Mouse (Mus musculus) hindbrain, embryonic 15.5 days (tissue): ENCODE data around the gene Myl9. TPM values are rescaled to one million over a fixed set of nuclear protein-coding genes. Genes with fewer than 3 reads are reported as not detected.

Experiments
- ATAC-seq: fragments of 200-750 bp; cut with Nextera tagmentation; 2 replicates; pipeline ENCODE4 v1.8.0; 2017; ENCODE audit warnings: low read depth, moderate number of reproducible peaks, moderate TSS enrichment; ENCODE audit not compliant: low FRiP score
- H3K27ac ChIP-seq: fragments of 300-500 bp; sonication (generic); replicated peaks from 2 replicates; pipeline ENCODE4 v1.5.1; 2015; ENCODE audit warnings: mild to moderate bottlenecking, inconsistent platforms
- H3K27me3 ChIP-seq: fragments of 300-500 bp; sonication (generic); 2 replicates; pipeline ENCODE4 v1.6.1; 2015; ENCODE audit warnings: control low read depth, inconsistent platforms
- H3K36me3 ChIP-seq: fragments of 300-500 bp; sonication (generic); 2 replicates; pipeline ENCODE4 v1.6.1; 2015; ENCODE audit warnings: control low read depth, inconsistent platforms
- H3K4me1 ChIP-seq: fragments of 300-500 bp; sonication (generic); replicated peaks from 2 replicates; pipeline ENCODE4 v1.6.1; 2015; ENCODE audit warnings: control low read depth, inconsistent platforms
- H3K4me2 ChIP-seq: fragments of 300-500 bp; sonication (generic); 2 replicates; pipeline ENCODE4 v1.6.1; 2015; ENCODE audit warnings: moderate library complexity, mild to moderate bottlenecking, inconsistent platforms
- H3K4me3 ChIP-seq: fragments of 300-500 bp; sonication (generic); 2 replicates; pipeline ENCODE4 v1.5.1; 2015; ENCODE audit warnings: mild to moderate bottlenecking, inconsistent platforms
- H3K9ac ChIP-seq: fragments of 300-500 bp; sonication (generic); 2 replicates; pipeline ENCODE4 v1.6.1; 2015; ENCODE audit warnings: inconsistent platforms
- H3K9me3 ChIP-seq: fragments of 300-500 bp; sonication (generic); 2 replicates; pipeline ENCODE4 v1.6.1; 2016; ENCODE audit warnings: control low read depth, inconsistent platforms
- WGBS: fragments of 180-500 bp; shearing (Covaris S2); methylation state at CpG from one replicate; pipeline ENCODE4 v1.1.7; 2015; 5-methylcytosine and 5-hydroxymethylcytosine counted together
- polyA plus RNA-seq: library from polyadenylated mRNA; unstranded; fragments of >200 nt; fragmentation: Nextera tagmentation; extraction: Ambion mirVana; gene quantifications from 2 replicates; pipeline ENCODE4 v1.2.1, GENCODE M21; 2015

Gene Myl9
- polyA plus RNA-seq, 1 experiment from 2014 or later = 42.4 TPM

GRCm38 (mm10) chr2:156741998-156742397 is 33.2 kb upstream of the Myl9 start:
- no peak for ATAC-seq
- H3K36me3 ChIP-seq = peaks cover 13% of the 10 kb centered on the region
- WGBS = 57% methylated on average over 4 of the region's 4 CpGs
- no peaks in the 10 kb centered on the region for H3K9me3 ChIP-seq
- no peak overlapping the region for H3K9ac ChIP-seq
- H3K4me2 ChIP-seq = no peak overlapping the region
- H3K4me3 ChIP-seq = no peak overlapping the region
- H3K27ac ChIP-seq = no peak overlapping the region
- H3K27me3 ChIP-seq = no peaks in the 10 kb centered on the region
- H3K4me1 ChIP-seq = peaks cover 32% of the 10 kb centered on the region

GRCm38 (mm10) chr2:156743248-156743647 is 32.0 kb upstream of the Myl9 start:
- WGBS = 74% methylated on average over 3 of the region's 3 CpGs
- Histone ChIP-seq H3K27ac (no peak overlapping the region), H3K4me2 (no peak overlapping the region), H3K4me3 (no peak overlapping the region), H3K36me3 (peaks cover 24% of the 10 kb centered on the region), H3K9me3 (no peaks in the 10 kb centered on the region), H3K27me3 (no peaks in the 10 kb centered on the region), H3K4me1 (peaks cover 23% of the 10 kb centered on the region), H3K9ac (no peak overlapping the region)
- ATAC-seq = no peak

GRCm38 (mm10) chr2:156744414-156744813 is 30.8 kb upstream of the Myl9 start:
- H3K9ac ChIP-seq = no peak overlapping the region
- no peak for ATAC-seq
- WGBS = 68% methylated on average over 5 of the region's 5 CpGs
- H3K27ac ChIP-seq = no peak overlapping the region
- peaks cover 23% of the 10 kb centered on the region for H3K4me1 ChIP-seq
- no peak overlapping the region for H3K4me2 ChIP-seq
- H3K27me3 ChIP-seq = no peaks in the 10 kb centered on the region
- H3K9me3 ChIP-seq = no peaks in the 10 kb centered on the region
- peaks cover 30% of the 10 kb centered on the region for H3K36me3 ChIP-seq
- H3K4me3 ChIP-seq = no peak overlapping the region

GRCm38 (mm10) chr2:156747315-156747714 is 27.9 kb upstream of the Myl9 start:
- Histone ChIP-seq H3K9ac (no peak overlapping the region), H3K27me3 (no peaks in the 10 kb centered on the region), H3K36me3 (peaks cover 55% of the 10 kb centered on the region), H3K4me2 (no peak overlapping the region), H3K9me3 (no peaks in the 10 kb centered on the region), H3K4me1 (peaks cover 14% of the 10 kb centered on the region; the same call in 1 of the 2 replicates), H3K27ac (no peak overlapping the region), H3K4me3 (no peak overlapping the region)
- 93% methylated on average over 3 of the region's 3 CpGs for WGBS
- no peak for ATAC-seq

GRCm38 (mm10) chr2:156749687-156750086 is 25.5 kb upstream of the Myl9 start:
- ATAC-seq = no peak
- H3K27me3 ChIP-seq = no peaks in the 10 kb centered on the region
- no peak overlapping the region for H3K4me3 ChIP-seq
- peaks cover 74% of the 10 kb centered on the region for H3K36me3 ChIP-seq
- H3K4me2 ChIP-seq = no peak overlapping the region
- no peaks in the 10 kb centered on the region for H3K9me3 ChIP-seq
- WGBS = 93% methylated on average over 8 of the region's 8 CpGs
- no peak overlapping the region for H3K9ac ChIP-seq
- H3K4me1 ChIP-seq = no peaks in the 10 kb centered on the region; the same call in 1 of the 2 replicates
- no peak overlapping the region for H3K27ac ChIP-seq

- Histone ChIP-seq H3K36me3 (peaks cover 88% of the 10 kb centered on the region), H3K9ac (no peak overlapping the region), H3K27ac (no peak overlapping the region), H3K9me3 (no peaks in the 10 kb centered on the region), H3K27me3 (no peaks in the 10 kb centered on the region), H3K4me2 (no peak overlapping the region), H3K4me1 (no peaks in the 10 kb centered on the region), H3K4me3 (no peak overlapping the region)
- ATAC-seq = no peak
- 97% methylated on average over 9 of the region's 9 CpGs for WGBS
Measured at GRCm38 (mm10) chr2:156756937-156757336, 18.3 kb upstream of the Myl9 start.

- H3K36me3 ChIP-seq = peaks cover 80% of the 10 kb centered on the region
- no peak for ATAC-seq
- no peak overlapping the region for H3K27ac ChIP-seq
- no peaks in the 10 kb centered on the region for H3K9me3 ChIP-seq
- H3K27me3 ChIP-seq = no peaks in the 10 kb centered on the region
- no peaks in the 10 kb centered on the region for H3K4me1 ChIP-seq
- H3K9ac ChIP-seq = no peak overlapping the region
- H3K4me2 ChIP-seq = no peak overlapping the region
- WGBS = 93% methylated on average over 5 of the region's 5 CpGs
- H3K4me3 ChIP-seq = no peak overlapping the region
Measured at GRCm38 (mm10) chr2:156760843-156761505, 14.2 kb upstream of the Myl9 start.

GRCm38 (mm10) chr2:156761521-156762278 is 13.5 kb upstream of the Myl9 start:
- H3K27ac ChIP-seq = no peak overlapping the region

GRCm38 (mm10) chr2:156762499-156762898 is 12.7 kb upstream of the Myl9 start:
- Histone ChIP-seq H3K27ac (peak overlapping the region; percentile 49; the same call in 1 of the 2 replicates), H3K9ac (no peak overlapping the region), H3K27me3 (no peaks in the 10 kb centered on the region), H3K4me1 (no peaks in the 10 kb centered on the region), H3K4me3 (no peak overlapping the region), H3K4me2 (no peak overlapping the region), H3K9me3 (no peaks in the 10 kb centered on the region), H3K36me3 (peaks cover 65% of the 10 kb centered on the region)
- no peak for ATAC-seq
- WGBS = 72% methylated on average over 21 of the region's 21 CpGs

More at GRCm38 (mm10) chr2:156761521-156762278, 13.5 kb upstream of the Myl9 start:
- no peak overlapping the region for H3K4me2 ChIP-seq
- H3K4me3 ChIP-seq = no peak overlapping the region
- H3K36me3 ChIP-seq = peaks cover 73% of the 10 kb centered on the region
- no peaks in the 10 kb centered on the region for H3K4me1 ChIP-seq
- ATAC-seq = no peak
- 94% methylated on average over 17 of the region's 17 CpGs for WGBS
- H3K9ac ChIP-seq = no peak overlapping the region
- H3K9me3 ChIP-seq = no peaks in the 10 kb centered on the region
- no peaks in the 10 kb centered on the region for H3K27me3 ChIP-seq

GRCm38 (mm10) chr2:156763101-156763500 is 12.1 kb upstream of the Myl9 start:
- WGBS = 75% methylated on average over 11 of the region's 11 CpGs
- Histone ChIP-seq H3K9ac (no peak overlapping the region), H3K9me3 (no peaks in the 10 kb centered on the region), H3K4me1 (no peaks in the 10 kb centered on the region), H3K4me2 (no peak overlapping the region), H3K27me3 (no peaks in the 10 kb centered on the region), H3K36me3 (peaks cover 59% of the 10 kb centered on the region), H3K27ac (0 out of 2 replicates have a peak overlapping the region, but pooled peaks have one; percentile 49), H3K4me3 (no peak overlapping the region)
- ATAC-seq = peak; percentile 19; the same call in 1 of the 2 replicates

- Histone ChIP-seq H3K4me3 (no peak overlapping the region), H3K4me1 (no peaks in the 10 kb centered on the region), H3K9ac (no peak overlapping the region), H3K36me3 (peaks cover 50% of the 10 kb centered on the region), H3K27ac (no peak overlapping the region), H3K9me3 (no peaks in the 10 kb centered on the region), H3K27me3 (no peaks in the 10 kb centered on the region), H3K4me2 (no peak overlapping the region)
- WGBS = 95% methylated on average over 10 of the region's 10 CpGs
- ATAC-seq = no peak
Measured at GRCm38 (mm10) chr2:156764022-156764421, 11.2 kb upstream of the Myl9 start.

- Histone ChIP-seq H3K27ac (no peak overlapping the region), H3K36me3 (peaks cover 45% of the 10 kb centered on the region), H3K9ac (no peak overlapping the region), H3K4me2 (no peak overlapping the region), H3K27me3 (no peaks in the 10 kb centered on the region), H3K9me3 (no peaks in the 10 kb centered on the region), H3K4me1 (no peaks in the 10 kb centered on the region), H3K4me3 (no peak overlapping the region)
- 71% methylated on average over 4 of the region's 4 CpGs for WGBS
- ATAC-seq = no peak
Measured at GRCm38 (mm10) chr2:156764747-156765146, 10.5 kb upstream of the Myl9 start.
